Mouse (Mus musculus) stomach, postnatal 0 days (tissue): ENCODE data around the gene Cnksr3.

Source experiments
- CTCF ChIP-seq: IDR thresholded peaks from 2 replicates; pipeline ENCODE4 v1.5.1; 2016; ENCODE audit warnings: antibody characterized with exemption, low read depth, mild to moderate bottlenecking, moderate library complexity
- EP300 ChIP-seq: optimal IDR thresholded peaks from 2 replicates; pipeline ENCODE3; 2016; ENCODE audit warnings: antibody characterized with exemption

- TF ChIP-seq EP300, result no peak
- no peak for TF ChIP-seq CTCF
These were observed 85.8 kb downstream of the Cnksr3 start for GRCm38 (mm10) chr10:7126287-7126686.
